Mouse (Mus musculus): ENCODE results near the gene Hcfc1r1.

The Hcfc1r1 gene

GRCm38 (mm10) chr17:23673424-23674073 lies at the start of gene Hcfc1r1, which contains the start of gene Thoc6:
TSS of gene Hcfc1r1 (plus strand) at chr17:23673596.
TSS of gene Thoc6 (minus strand) at chr17:23673882.
- DNase-seq (ENCODE audit: low read depth, low spot score) = peak; percentile 91

GRCm38 (mm10) chr17:23627813-23628212 lies 45.6 kb upstream of the Hcfc1r1 start:
- DNase-seq (ENCODE audit: low read depth, low spot score) = no peak

GRCm38 (mm10) chr17:23630195-23631020 lies 43.0 kb upstream of the Hcfc1r1 start:
- DNase-seq (ENCODE audit: low read depth, low spot score) = peak; percentile 74

- no peak for DNase-seq (ENCODE audit: low read depth, low spot score)
Measured at GRCm38 (mm10) chr17:23631241-23631640, 42.2 kb upstream of the Hcfc1r1 start.

GRCm38 (mm10) chr17:23644613-23645495 lies 28.5 kb upstream of the Hcfc1r1 start, which contains the start of gene Mmp25:
TSS of gene Mmp25 (minus strand) at chr17:23645277.
- no peak for DNase-seq (ENCODE audit: low read depth, low spot score)

GRCm38 (mm10) chr17:23645894-23646293 lies 27.5 kb upstream of the Hcfc1r1 start:
- no peak for DNase-seq (ENCODE audit: low read depth, low spot score)

- no peak for DNase-seq (ENCODE audit: low read depth, low spot score)
Measured at GRCm38 (mm10) chr17:23651363-23651762, 22.0 kb upstream of the Hcfc1r1 start.

GRCm38 (mm10) chr17:23653324-23653723 lies 20.1 kb upstream of the Hcfc1r1 start:
- no peak for DNase-seq (ENCODE audit: low read depth, low spot score)

- DNase-seq (ENCODE audit: low read depth, low spot score) = no peak
Measured at GRCm38 (mm10) chr17:23654001-23654400, 19.4 kb upstream of the Hcfc1r1 start.

GRCm38 (mm10) chr17:23654410-23654809 lies 19.0 kb upstream of the Hcfc1r1 start:
- DNase-seq (ENCODE audit: low read depth, low spot score) = no peak

- DNase-seq (ENCODE audit: low read depth, low spot score) = no peak
Measured at GRCm38 (mm10) chr17:23658450-23658849, 14.9 kb upstream of the Hcfc1r1 start.

- no peak for DNase-seq (ENCODE audit: low read depth, low spot score)
Measured at GRCm38 (mm10) chr17:23660117-23660875, 13.1 kb upstream of the Hcfc1r1 start, which contains the start of gene Bicdl2. TSS of gene Bicdl2 (plus strand) at chr17:23660506.

GRCm38 (mm10) chr17:23660876-23661200 lies 12.6 kb upstream of the Hcfc1r1 start:
- no peak for DNase-seq (ENCODE audit: low read depth, low spot score)

- no peak for DNase-seq (ENCODE audit: low read depth, low spot score)
Measured at GRCm38 (mm10) chr17:23661526-23661925, 11.9 kb upstream of the Hcfc1r1 start.

GRCm38 (mm10) chr17:23664556-23665021 lies 8.8 kb upstream of the Hcfc1r1 start:
- no peak for DNase-seq (ENCODE audit: low read depth, low spot score)

- DNase-seq (ENCODE audit: low read depth, low spot score) = no peak
Measured at GRCm38 (mm10) chr17:23665511-23665910, 7.9 kb upstream of the Hcfc1r1 start.

GRCm38 (mm10) chr17:23670516-23671074 lies 2.8 kb upstream of the Hcfc1r1 start:
- no peak for DNase-seq (ENCODE audit: low read depth, low spot score)

GRCm38 (mm10) chr17:23671519-23671918 lies 1.9 kb upstream of the Hcfc1r1 start:
- DNase-seq (ENCODE audit: low read depth, low spot score) = no peak

GRCm38 (mm10) chr17:23672761-23673160 lies 635 bp upstream of the Hcfc1r1 start:
- DNase-seq (ENCODE audit: low read depth, low spot score) = no peak

GRCm38 (mm10) chr17:23674271-23674952 lies 1.0 kb downstream of the Hcfc1r1 start:
- DNase-seq (ENCODE audit: low read depth, low spot score) = no peak

Data from WW6 (cell line).